Comparison of ENCODE assay signal across 7 mouse cellular contexts in the genomic region with DNA sequence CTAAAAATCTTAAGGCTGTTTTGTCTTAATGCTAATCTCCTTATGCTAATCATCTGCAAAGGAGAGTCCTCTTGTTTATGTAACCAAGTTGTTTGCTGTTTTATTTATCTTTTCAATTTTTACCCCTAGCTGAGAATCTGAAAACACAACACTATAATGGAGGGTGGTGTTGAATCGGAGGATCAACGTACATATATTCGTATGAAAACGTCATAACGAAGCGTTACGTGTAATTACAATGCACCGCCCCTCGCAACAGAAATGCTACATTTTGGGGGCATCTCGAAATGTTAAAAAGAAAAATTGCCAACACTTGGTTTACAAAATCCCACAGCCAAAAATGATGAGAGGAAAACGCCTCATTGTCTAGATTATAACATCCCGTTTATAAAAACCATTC. TPM values are rescaled to one million over a fixed set of nuclear protein-coding genes. Genes with fewer than 3 reads are reported as not detected.
DNase-seq lines count a peak whose midpoint lies in the region; ATAC-seq and TF ChIP-seq lines count a peak whose summit lies in the region.

No protein-coding gene starts in this region.

- H3K9ac ChIP-seq in lung, postnatal 0 days (replicated peaks; ENCODE audit: low read depth) = peak overlapping the region; percentile 44
- H3K9ac ChIP-seq in embryonic facial prominence, embryonic 14.5 days (ENCODE audit: low read depth, low read length) = peak overlapping the region; percentile 82
- peak overlapping the region; percentile 89 for H3K9ac ChIP-seq in limb, embryonic 11.5 days (ENCODE audit: low read length)
- peak overlapping the region; percentile 67 for H3K9ac ChIP-seq in stomach, embryonic 14.5 days (replicated peaks; ENCODE audit: low read depth, low read length)

- no peak overlapping the region for H3K27ac ChIP-seq in lung, postnatal 0 days (ENCODE audit: low read length)
- H3K27ac ChIP-seq in embryonic facial prominence, embryonic 14.5 days (replicated peaks; ENCODE audit: low read depth, low read length) = peak overlapping the region; percentile 93
- peak overlapping the region; percentile 90 for H3K27ac ChIP-seq in limb, embryonic 11.5 days (replicated peaks; ENCODE audit: low read depth, low read length)
- peak overlapping the region; percentile 93 for H3K27ac ChIP-seq in stomach, embryonic 14.5 days (ENCODE audit: low read length)

- no peaks in the 10 kb centered on the region for H3K36me3 ChIP-seq in lung, postnatal 0 days (ENCODE audit: insufficient read depth, low read length)
- peaks cover 10% of the 10 kb centered on the region; the same call in 1 of the 2 replicates for H3K36me3 ChIP-seq in embryonic facial prominence, embryonic 14.5 days (ENCODE audit: control insufficient read depth, insufficient read depth, low read length)
- no peaks in the 10 kb centered on the region; the same call in 1 of the 2 replicates for H3K36me3 ChIP-seq in limb, embryonic 11.5 days (ENCODE audit: control insufficient read depth, insufficient read depth, low read length)
- H3K36me3 ChIP-seq in stomach, embryonic 14.5 days (ENCODE audit: control insufficient read depth, insufficient read depth, low read length) = no peaks in the 10 kb centered on the region

- intact Hi-C loops in left cerebral cortex, postnatal 36 days (cut with DNase I) = no loop called here

- no peak for DNase-seq in lung, postnatal 0 days (ENCODE audit: low spot score)
- DNase-seq in lung, postnatal 36 days = no peak
- peak; percentile 8 for DNase-seq in embryonic facial prominence, embryonic 14.5 days (ENCODE audit: low spot score)
- no peak for DNase-seq in limb, embryonic 11.5 days (ENCODE audit: low spot score)
- no peak for DNase-seq in left cerebral cortex, postnatal 36 days (ENCODE audit: low spot score in 2 of 2)
- DNase-seq in gastrocnemius, postnatal 4 days (ENCODE audit: low spot score in 2 of 2) = no peak

- under 1% methylated on average over 12 of the region's 12 CpGs for WGBS in lung, postnatal 0 days
- WGBS in embryonic facial prominence, embryonic 14.5 days = under 1% methylated on average over 12 of the region's 12 CpGs
- WGBS in limb, embryonic 11.5 days = under 1% methylated on average over 12 of the region's 12 CpGs
- WGBS in stomach, embryonic 14.5 days = under 1% methylated on average over 12 of the region's 12 CpGs

- peaks cover 6% of the 10 kb centered on the region; the same call in 1 of the 2 replicates for H3K4me1 ChIP-seq in lung, postnatal 0 days (ENCODE audit: insufficient read depth, low read depth, low read length)
- peaks cover 14% of the 10 kb centered on the region for H3K4me1 ChIP-seq in embryonic facial prominence, embryonic 14.5 days (ENCODE audit: control insufficient read depth, insufficient read depth, low read length)
- H3K4me1 ChIP-seq in limb, embryonic 11.5 days (ENCODE audit: control insufficient read depth, insufficient read depth, low read length) = peaks cover 9% of the 10 kb centered on the region; the same call in 1 of the 2 replicates
- H3K4me1 ChIP-seq in stomach, embryonic 14.5 days (ENCODE audit: control insufficient read depth, insufficient read depth, low read length) = peaks cover 4% of the 10 kb centered on the region; the same call in 1 of the 2 replicates

- no peaks in the 10 kb centered on the region for H3K9me3 ChIP-seq in lung, postnatal 0 days (ENCODE audit: low read length)
- no peaks in the 10 kb centered on the region for H3K9me3 ChIP-seq in embryonic facial prominence, embryonic 14.5 days (ENCODE audit: control insufficient read depth, low read length)
- H3K9me3 ChIP-seq in limb, embryonic 11.5 days (ENCODE audit: control insufficient read depth, low read length) = no peaks in the 10 kb centered on the region
- no peaks in the 10 kb centered on the region for H3K9me3 ChIP-seq in stomach, embryonic 14.5 days (ENCODE audit: control insufficient read depth, low read depth, low read length)

- no peak for TF ChIP-seq EP300 in lung, postnatal 0 days (IDR thresholded peaks at IDR 0.05)

- peak overlapping the region; percentile 88 for H3K4me3 ChIP-seq in lung, postnatal 0 days (ENCODE audit: low read depth, low read length)
- H3K4me3 ChIP-seq in embryonic facial prominence, embryonic 14.5 days (ENCODE audit: low read depth, low read length) = peak overlapping the region; percentile 93
- peak overlapping the region; percentile 83 for H3K4me3 ChIP-seq in limb, embryonic 11.5 days (ENCODE audit: low read depth, low read length)
- peak overlapping the region; percentile 95 for H3K4me3 ChIP-seq in stomach, embryonic 14.5 days (ENCODE audit: low read depth, low read length)

- no peak for TF ChIP-seq CTCF in lung, postnatal 0 days (IDR thresholded peaks at IDR 0.05)

- peak overlapping the region; percentile 99 for H3K4me2 ChIP-seq in lung, postnatal 0 days (replicated peaks; ENCODE audit: low read depth, low read length)
- H3K4me2 ChIP-seq in embryonic facial prominence, embryonic 14.5 days (ENCODE audit: low read depth, low read length) = peak overlapping the region; percentile 88
- peak overlapping the region; percentile 68 for H3K4me2 ChIP-seq in limb, embryonic 11.5 days (ENCODE audit: low read depth, severe bottlenecking)
- peak overlapping the region; percentile 58 for H3K4me2 ChIP-seq in stomach, embryonic 14.5 days (replicated peaks; ENCODE audit: low read depth, low read length)

- ATAC-seq in lung, postnatal 0 days = no peak
- ATAC-seq in embryonic facial prominence, embryonic 14.5 days (ENCODE audit: low read depth) = no peak
- no peak for ATAC-seq in limb, embryonic 11.5 days (ENCODE audit: insufficient number of reproducible peaks, low FRiP score, low TSS enrichment, low read depth)
- no peak for ATAC-seq in stomach, embryonic 14.5 days (ENCODE audit: insufficient number of reproducible peaks, insufficient read depth, low FRiP score, low read depth)

- H3K27me3 ChIP-seq in lung, postnatal 0 days (replicated peaks; ENCODE audit: insufficient read depth, low read length) = no peaks in the 10 kb centered on the region
- no peaks in the 10 kb centered on the region for H3K27me3 ChIP-seq in embryonic facial prominence, embryonic 14.5 days (replicated peaks; ENCODE audit: control insufficient read depth, insufficient read depth, low read length)
- H3K27me3 ChIP-seq in limb, embryonic 11.5 days (ENCODE audit: control insufficient read depth, insufficient read depth, low read length) = no peaks in the 10 kb centered on the region
- H3K27me3 ChIP-seq in stomach, embryonic 14.5 days (ENCODE audit: control insufficient read depth, insufficient read depth, low read length) = no peaks in the 10 kb centered on the region

RNA-seq across cellular contexts. Expression of a gene that starts 0.9 kb away (rescaled TPM):
- polyA plus RNA-seq in lung, postnatal 0 days (2015; fragmentation: Nextera tagmentation; extraction: Ambion mirVana) = 1.3 and 1.6 TPM in 2 replicates
- polyA plus RNA-seq in embryonic facial prominence, embryonic 14.5 days (2014; fragmentation: Nextera tagmentation; extraction: Ambion mirVana) = 14.4 and 14.7 TPM in 2 replicates
- 46.4 and 49.2 TPM in 2 replicates for polyA plus RNA-seq in limb, embryonic 11.5 days (2014; fragmentation: Nextera tagmentation; extraction: Ambion mirVana)
- 16.8 and 17.9 TPM in 2 replicates for polyA plus RNA-seq in stomach, embryonic 14.5 days (2014; fragmentation: Nextera tagmentation; extraction: Ambion mirVana)
- 1 to 10 TPM; 3.2 to 4.4 TPM for total RNA-seq in left cerebral cortex, postnatal 36 days (2021)
- total RNA-seq in gastrocnemius, postnatal 4 days (2021) = 1 to 10 TPM; 2.1 to 2.3 TPM

RNA-seq across cellular contexts. Expression of a gene that starts 38.7 kb away (rescaled TPM):
- polyA plus RNA-seq in lung, postnatal 0 days (2015; fragmentation: Nextera tagmentation; extraction: Ambion mirVana) = 0.94 and 1.0 TPM in 2 replicates
- polyA plus RNA-seq in embryonic facial prominence, embryonic 14.5 days (2014; fragmentation: Nextera tagmentation; extraction: Ambion mirVana) = 3.9 and 4.9 TPM in 2 replicates
- 7.9 and 8.0 TPM in 2 replicates for polyA plus RNA-seq in limb, embryonic 11.5 days (2014; fragmentation: Nextera tagmentation; extraction: Ambion mirVana)
- polyA plus RNA-seq in stomach, embryonic 14.5 days (2014; fragmentation: Nextera tagmentation; extraction: Ambion mirVana) = 4.8 and 6.8 TPM in 2 replicates
- 1 to 10 TPM; 3.4 to 5.4 TPM for total RNA-seq in left cerebral cortex, postnatal 36 days (2021)
- 1 to 10 TPM; 3.1 to 4.0 TPM for total RNA-seq in gastrocnemius, postnatal 4 days (2021)

RNA-seq across cellular contexts. Expression of a gene that starts 38.7 kb away (rescaled TPM):
- polyA plus RNA-seq in lung, postnatal 0 days (2015; fragmentation: Nextera tagmentation; extraction: Ambion mirVana) = 46.8 and 46.9 TPM in 2 replicates
- 85.7 and 93.7 TPM in 2 replicates for polyA plus RNA-seq in embryonic facial prominence, embryonic 14.5 days (2014; fragmentation: Nextera tagmentation; extraction: Ambion mirVana)
- 120 and 122 TPM in 2 replicates for polyA plus RNA-seq in limb, embryonic 11.5 days (2014; fragmentation: Nextera tagmentation; extraction: Ambion mirVana)
- polyA plus RNA-seq in stomach, embryonic 14.5 days (2014; fragmentation: Nextera tagmentation; extraction: Ambion mirVana) = 103 TPM in 2 replicates
- 10 to 100 TPM; 41.4 to 48.2 TPM for total RNA-seq in left cerebral cortex, postnatal 36 days (2021)
- total RNA-seq in gastrocnemius, postnatal 4 days (2021) = 10 to 100 TPM; 30.3 to 37.1 TPM

RNA-seq across cellular contexts. Expression of a gene that starts 38.9 kb away (rescaled TPM):
- 0.42 and 0.49 TPM in 2 replicates for polyA plus RNA-seq in lung, postnatal 0 days (2015; fragmentation: Nextera tagmentation; extraction: Ambion mirVana)
- 0.32 TPM in 1 of 2 replicates, not detected in the other for polyA plus RNA-seq in embryonic facial prominence, embryonic 14.5 days (2014; fragmentation: Nextera tagmentation; extraction: Ambion mirVana)
- not detected in 2 replicates for polyA plus RNA-seq in limb, embryonic 11.5 days (2014; fragmentation: Nextera tagmentation; extraction: Ambion mirVana)
- polyA plus RNA-seq in stomach, embryonic 14.5 days (2014; fragmentation: Nextera tagmentation; extraction: Ambion mirVana) = 0.10 and 0.62 TPM in 2 replicates
- 1 to 10 TPM; 1.2 to 1.6 TPM for total RNA-seq in left cerebral cortex, postnatal 36 days (2021)
- total RNA-seq in gastrocnemius, postnatal 4 days (2021) = 1 to 10 TPM; 4.8 to 7.8 TPM

RNA-seq across cellular contexts. Expression of a gene that starts 50.0 kb away (rescaled TPM):
- 3.0 and 4.0 TPM in 2 replicates for polyA plus RNA-seq in lung, postnatal 0 days (2015; fragmentation: Nextera tagmentation; extraction: Ambion mirVana)
- 5.9 and 6.1 TPM in 2 replicates for polyA plus RNA-seq in embryonic facial prominence, embryonic 14.5 days (2014; fragmentation: Nextera tagmentation; extraction: Ambion mirVana)
- polyA plus RNA-seq in limb, embryonic 11.5 days (2014; fragmentation: Nextera tagmentation; extraction: Ambion mirVana) = 5.5 and 5.6 TPM in 2 replicates
- polyA plus RNA-seq in stomach, embryonic 14.5 days (2014; fragmentation: Nextera tagmentation; extraction: Ambion mirVana) = 6.4 and 9.6 TPM in 2 replicates
- 10 to 100 TPM in 1 of 2 experiments, 1 to 10 TPM in 1; 8.8 to 15.5 TPM for total RNA-seq in left cerebral cortex, postnatal 36 days (2021)
- total RNA-seq in gastrocnemius, postnatal 4 days (2021) = 1 to 10 TPM; 4.5 to 6.1 TPM
